ENCODE assay signal across 8 mouse cellular contexts in genomic region chr4:86898791-86899474, GRCm38 (mm10). TPM values are rescaled to one million over a fixed set of nuclear protein-coding genes. Genes with fewer than 3 reads are reported as not detected.
DNase-seq lines count a peak whose midpoint lies in the region; ATAC-seq lines count a peak whose summit lies in the region.

No protein-coding gene starts in this region.

- ATAC-seq in intestine, embryonic 16.5 days = peak; percentile 79
- peak; percentile 45 for ATAC-seq in liver, embryonic 16.5 days (ENCODE audit: low read depth)
- no peak for ATAC-seq in forebrain, embryonic 11.5 days (replicated peaks; ENCODE audit: low FRiP score)

- H3K9ac ChIP-seq in intestine, embryonic 16.5 days (ENCODE audit: low read depth, low read length) = no peak overlapping the region
- no peak overlapping the region for H3K9ac ChIP-seq in liver, embryonic 16.5 days (ENCODE audit: low read depth, low read length)
- H3K9ac ChIP-seq in forebrain, embryonic 11.5 days (ENCODE audit: low read length) = no peak overlapping the region

- WGBS in intestine, embryonic 16.5 days = 34% methylated on average over 14 of the region's 14 CpGs
- 36% methylated on average over 14 of the region's 14 CpGs for WGBS in liver, embryonic 16.5 days (ENCODE audit: insufficient replicate concordance)
- WGBS in forebrain, embryonic 11.5 days = 77% methylated on average over 14 of the region's 14 CpGs

- H3K9me3 ChIP-seq in intestine, embryonic 16.5 days (ENCODE audit: control insufficient read depth, low read length) = no peaks in the 10 kb centered on the region
- no peaks in the 10 kb centered on the region for H3K9me3 ChIP-seq in liver, embryonic 16.5 days (replicated peaks; ENCODE audit: control insufficient read depth, low read length)
- H3K9me3 ChIP-seq in forebrain, embryonic 11.5 days (ENCODE audit: control insufficient read depth, low read length) = no peaks in the 10 kb centered on the region

- no peaks in the 10 kb centered on the region for H3K36me3 ChIP-seq in intestine, embryonic 16.5 days (ENCODE audit: control insufficient read depth, insufficient read depth, low read length)
- H3K36me3 ChIP-seq in liver, embryonic 16.5 days (ENCODE audit: control insufficient read depth, insufficient read depth) = no peaks in the 10 kb centered on the region
- H3K36me3 ChIP-seq in forebrain, embryonic 11.5 days (ENCODE audit: control insufficient read depth, insufficient read depth, low read length) = no peaks in the 10 kb centered on the region

- H3K4me3 ChIP-seq in intestine, embryonic 16.5 days (ENCODE audit: low read length) = no peak overlapping the region
- H3K4me3 ChIP-seq in liver, embryonic 16.5 days (ENCODE audit: low read depth, low read length) = no peak overlapping the region
- H3K4me3 ChIP-seq in forebrain, embryonic 11.5 days (ENCODE audit: low read depth, low read length) = no peak overlapping the region

- H3K27ac ChIP-seq in intestine, embryonic 16.5 days (ENCODE audit: low read length) = peak overlapping the region; percentile 21; the same call in 1 of the 2 replicates
- H3K27ac ChIP-seq in liver, embryonic 16.5 days (ENCODE audit: low read length) = peak overlapping the region; percentile 61
- no peak overlapping the region for H3K27ac ChIP-seq in forebrain, embryonic 11.5 days (ENCODE audit: low read depth, low read length)

- DNase-seq in Muller cell, postnatal 12 days (ENCODE audit: inconsistent ontology term) = peak; percentile 42
- DNase-seq in embryo, embryonic 11 days = peak; percentile 65
- no peak for DNase-seq in forebrain, embryonic 11.5 days (ENCODE audit: low spot score)
- DNase-seq in testis, postnatal 10 days (ENCODE audit: low spot score) = no peak
- DNase-seq in right cerebral cortex, postnatal 25 days = no peak
- no peak for DNase-seq in ovary, postnatal 36 days (ENCODE audit: low spot score)

- H3K4me1 ChIP-seq in intestine, embryonic 16.5 days (ENCODE audit: control insufficient read depth, insufficient read depth, low read length) = no peaks in the 10 kb centered on the region
- peaks cover 2% of the 10 kb centered on the region; the same call in 1 of the 2 replicates for H3K4me1 ChIP-seq in liver, embryonic 16.5 days (ENCODE audit: control insufficient read depth, low read depth, low read length)
- H3K4me1 ChIP-seq in forebrain, embryonic 11.5 days (replicated peaks; ENCODE audit: control insufficient read depth, insufficient read depth, low read length) = no peaks in the 10 kb centered on the region

- no peak overlapping the region for H3K4me2 ChIP-seq in intestine, embryonic 16.5 days (ENCODE audit: low read depth, low read length)
- no peak overlapping the region for H3K4me2 ChIP-seq in liver, embryonic 16.5 days (ENCODE audit: low read depth, low read length)
- no peak overlapping the region for H3K4me2 ChIP-seq in forebrain, embryonic 11.5 days (ENCODE audit: low read depth, low read length, severe bottlenecking)

- no peaks in the 10 kb centered on the region for H3K27me3 ChIP-seq in intestine, embryonic 16.5 days (replicated peaks; ENCODE audit: control insufficient read depth, insufficient read depth, low read length)
- no peaks in the 10 kb centered on the region for H3K27me3 ChIP-seq in liver, embryonic 16.5 days (ENCODE audit: control insufficient read depth, insufficient read depth, low read depth, low read length)
- H3K27me3 ChIP-seq in forebrain, embryonic 11.5 days (ENCODE audit: control insufficient read depth, insufficient read depth, low read length) = no peaks in the 10 kb centered on the region

RNA-seq across cellular contexts. Expression of gene Acer2, which starts 24.7 kb away (rescaled TPM):
- 17.7 and 20.6 TPM in 2 replicates for polyA plus RNA-seq in intestine, embryonic 16.5 days (2015; fragmentation: Nextera tagmentation; extraction: Ambion mirVana)
- polyA plus RNA-seq in liver, embryonic 16.5 days (2015; fragmentation: Nextera tagmentation; extraction: Ambion mirVana) = 7.9 and 10.1 TPM in 2 replicates
- 8.4 and 8.7 TPM in 2 replicates for polyA plus RNA-seq in forebrain, embryonic 11.5 days (2014; fragmentation: Nextera tagmentation; extraction: Ambion mirVana)

RNA-seq across cellular contexts. Expression of gene Rps6, which starts 41.7 kb away (rescaled TPM):
- 622 and 672 TPM in 2 replicates for polyA plus RNA-seq in intestine, embryonic 16.5 days (2015; fragmentation: Nextera tagmentation; extraction: Ambion mirVana)
- 367 and 434 TPM in 2 replicates for polyA plus RNA-seq in liver, embryonic 16.5 days (2015; fragmentation: Nextera tagmentation; extraction: Ambion mirVana)
- 636 and 656 TPM in 2 replicates for polyA plus RNA-seq in forebrain, embryonic 11.5 days (2014; fragmentation: Nextera tagmentation; extraction: Ambion mirVana)

Comparison
In these comparisons a context has a peak if more than half of its experiments do, and no peak if none do; other contexts are left out.
1. DNase-seq: peak in Muller cell, postnatal 12 days (single experiment) and embryo, embryonic 11 days (single experiment); none in forebrain, embryonic 11.5 days (single experiment), testis, postnatal 10 days (single experiment), right cerebral cortex, postnatal 25 days (single experiment) and ovary, postnatal 36 days (single experiment).